Mouse (Mus musculus): ENCODE data around the gene Olfr52.

GRCm38 (mm10) chr2:86146632-86147031 is 38.9 kb downstream of the Olfr52 start, which contains the start of gene Olfr1040:
- TF ChIP-seq POLR2A (IDR thresholded peaks at IDR 0.05; ENCODE audit: low read depth, low read length) (no peak), CTCF (IDR thresholded peaks at IDR 0.05; ENCODE audit: extremely low read depth, insufficient read depth, insufficient read length, insufficient replicate concordance) (no peak)
